In the genomic region with DNA sequence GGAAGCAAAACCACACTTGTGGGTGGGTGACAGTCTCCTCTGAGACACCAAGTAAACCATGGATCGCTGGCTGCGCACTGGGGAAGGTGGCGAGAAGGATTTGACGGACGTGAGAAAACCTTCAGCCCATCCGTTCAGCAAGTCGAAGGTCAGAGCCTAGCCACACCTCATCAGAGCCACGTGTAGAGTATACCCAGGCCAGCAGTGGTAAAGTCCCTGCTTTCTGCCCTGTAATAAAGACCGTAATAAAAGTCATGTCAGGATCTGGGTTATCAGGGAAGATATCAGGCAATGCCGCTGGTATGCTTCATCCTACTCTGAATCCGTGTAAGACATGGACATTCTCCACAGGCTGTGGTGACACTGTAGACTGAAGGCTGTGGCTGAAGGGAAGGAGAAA, we compare ENCODE assay signal across 26 mouse cellular contexts. TPM values are rescaled to one million over a fixed set of nuclear protein-coding genes. Genes with fewer than 3 reads are reported as not detected.
A peak's percentile ranks its signal among the peaks of the same experiment; 100 is the strongest.
DNase-seq lines count a peak whose midpoint lies in the region; ATAC-seq and TF ChIP-seq lines count a peak whose summit lies in the region.
"Had no signal": no experiment of that assay in that cellular context is flagged by ENCODE, and none has a peak within 500 bp of the region (broad histone marks: within the 10 kb centered on the region; RNA-seq: fewer than 3 reads in every experiment).

No protein-coding gene starts in this region.

- 91% methylated on average over 11 of the region's 11 CpGs for WGBS in hindbrain, embryonic 10.5 days
- 91% methylated on average over 11 of the region's 11 CpGs for WGBS in hindbrain, postnatal 0 days
- 91% methylated on average over 11 of the region's 11 CpGs for WGBS in midbrain, embryonic 10.5 days
- 92% methylated on average over 11 of the region's 11 CpGs for WGBS in midbrain, embryonic 15.5 days
- WGBS in intestine, postnatal 0 days: 44% methylated on average over 11 of the region's 11 CpGs
- WGBS in liver, embryonic 12.5 days (ENCODE audit: insufficient replicate concordance): 85% methylated on average over 11 of the region's 11 CpGs

- DNase-seq in hindbrain, embryonic 10.5 days (ENCODE audit: low spot score): no peak
- no peak for DNase-seq in hindbrain, postnatal 0 days (ENCODE audit: low spot score)
- no peak for DNase-seq in midbrain, embryonic 10.5 days (ENCODE audit: low spot score)
- no peak for DNase-seq in left cerebral cortex, adult 8-10 months (ENCODE audit: low spot score in 2 of 2)
- DNase-seq: adrenal gland, adult 2 months; adrenal gland, postnatal 25 days; B cell, adult 2 months; cerebellum, adult 11-12 months; cerebellum, adult 8-10 months; cerebellum, postnatal 10 days; gastrocnemius, postnatal 25 days; heart, adult 18-20 months; heart, postnatal 10 days; heart, postnatal 36 days had no signal

- no peak for ATAC-seq in hindbrain, postnatal 0 days
- ATAC-seq in midbrain, embryonic 15.5 days (replicated peaks): no peak
- ATAC-seq in intestine, postnatal 0 days: peak; percentile 71
- no peak for ATAC-seq in liver, embryonic 12.5 days
- ATAC-seq: forebrain, embryonic 13.5 days; forebrain, embryonic 16.5 days; Patski had no signal

- peak overlapping the region; percentile 69; the same call in 1 of the 2 replicates for H3K27ac ChIP-seq in hindbrain, embryonic 10.5 days
- no peak overlapping the region for H3K27ac ChIP-seq in hindbrain, postnatal 0 days
- H3K27ac ChIP-seq in midbrain, embryonic 10.5 days (replicated peaks): 0 out of 2 replicates have a peak overlapping the region, but pooled peaks have one; percentile 77
- no peak overlapping the region for H3K27ac ChIP-seq in midbrain, embryonic 15.5 days
- H3K27ac ChIP-seq in intestine, postnatal 0 days (ENCODE audit: low read depth, low read length): peak overlapping the region; percentile 76
- H3K27ac ChIP-seq in liver, embryonic 12.5 days: no peak overlapping the region
- H3K27ac ChIP-seq: forebrain, embryonic 13.5 days; heart, embryonic 15.5 days; hindbrain, embryonic 14.5 days had no signal

- no peaks in the 10 kb centered on the region for H3K36me3 ChIP-seq in hindbrain, embryonic 10.5 days
- no peaks in the 10 kb centered on the region for H3K36me3 ChIP-seq in hindbrain, postnatal 0 days (ENCODE audit: insufficient read depth, low read length)
- peaks cover 10% of the 10 kb centered on the region; the same call in 1 of the 2 replicates for H3K36me3 ChIP-seq in midbrain, embryonic 10.5 days
- no peaks in the 10 kb centered on the region for H3K36me3 ChIP-seq in midbrain, embryonic 15.5 days (replicated peaks)
- 0 out of 2 replicates have a peak, but pooled peaks cover 9% of the 10 kb centered on the region for H3K36me3 ChIP-seq in intestine, postnatal 0 days (ENCODE audit: control insufficient read depth, insufficient read depth)
- H3K36me3 ChIP-seq in liver, embryonic 12.5 days: no peaks in the 10 kb centered on the region
- H3K36me3 ChIP-seq: heart, embryonic 12.5 days; heart, embryonic 15.5 days had no signal

- no peaks in the 10 kb centered on the region for H3K9me3 ChIP-seq in hindbrain, embryonic 10.5 days
- H3K9me3 ChIP-seq in hindbrain, postnatal 0 days (ENCODE audit: low read length): no peaks in the 10 kb centered on the region
- H3K9me3 ChIP-seq in midbrain, embryonic 10.5 days (replicated peaks): 0 out of 2 replicates have a peak, but pooled peaks cover 2% of the 10 kb centered on the region
- no peaks in the 10 kb centered on the region for H3K9me3 ChIP-seq in midbrain, embryonic 15.5 days
- H3K9me3 ChIP-seq in intestine, postnatal 0 days (ENCODE audit: control insufficient read depth): no peaks in the 10 kb centered on the region
- no peaks in the 10 kb centered on the region for H3K9me3 ChIP-seq in liver, embryonic 12.5 days (replicated peaks)
- H3K9me3 ChIP-seq: forebrain, embryonic 10.5 days; forebrain, embryonic 13.5 days; G1E; heart, embryonic 12.5 days; heart, embryonic 15.5 days had no signal

- no peak for TF ChIP-seq CTCF in hindbrain, postnatal 0 days (IDR thresholded peaks at IDR 0.05; ENCODE audit: low read depth)
- TF ChIP-seq CTCF in intestine, postnatal 0 days (IDR thresholded peaks at IDR 0.05; ENCODE audit: low read depth): no peak

- no peak overlapping the region for H3K4me2 ChIP-seq in hindbrain, postnatal 0 days (ENCODE audit: low read depth, low read length)
- H3K4me2 ChIP-seq in midbrain, embryonic 15.5 days: no peak overlapping the region
- H3K4me2 ChIP-seq in intestine, postnatal 0 days (replicated peaks; ENCODE audit: low read depth): peak overlapping the region; percentile 37; the same call in 1 of the 2 replicates
- H3K4me2 ChIP-seq in liver, embryonic 12.5 days: no peak overlapping the region
- H3K4me2 ChIP-seq: forebrain, embryonic 13.5 days; heart, embryonic 12.5 days; heart, embryonic 15.5 days; hindbrain, embryonic 14.5 days had no signal

- no peak overlapping the region for H3K4me3 ChIP-seq in hindbrain, embryonic 10.5 days
- H3K4me3 ChIP-seq in hindbrain, postnatal 0 days (ENCODE audit: low read length): no peak overlapping the region
- H3K4me3 ChIP-seq in midbrain, embryonic 10.5 days: no peak overlapping the region
- no peak overlapping the region for H3K4me3 ChIP-seq in midbrain, embryonic 15.5 days
- H3K4me3 ChIP-seq in intestine, postnatal 0 days (ENCODE audit: low read depth, low read length): no peak overlapping the region
- no peak overlapping the region for H3K4me3 ChIP-seq in liver, embryonic 12.5 days
- H3K4me3 ChIP-seq: forebrain, embryonic 10.5 days; forebrain, embryonic 13.5 days; heart, embryonic 12.5 days; heart, embryonic 15.5 days had no signal

- H3K9ac ChIP-seq in hindbrain, postnatal 0 days (replicated peaks; ENCODE audit: low read length): no peak overlapping the region
- no peak overlapping the region for H3K9ac ChIP-seq in midbrain, embryonic 15.5 days
- H3K9ac ChIP-seq in intestine, postnatal 0 days (ENCODE audit: low read depth, low read length): no peak overlapping the region
- no peak overlapping the region for H3K9ac ChIP-seq in liver, embryonic 12.5 days
- H3K9ac ChIP-seq: forebrain, embryonic 13.5 days; heart, embryonic 12.5 days; heart, embryonic 15.5 days; hindbrain, embryonic 14.5 days had no signal

- peaks cover 59% of the 10 kb centered on the region for H3K4me1 ChIP-seq in hindbrain, embryonic 10.5 days (replicated peaks)
- H3K4me1 ChIP-seq in hindbrain, postnatal 0 days (ENCODE audit: insufficient read depth, low read length): peaks cover 12% of the 10 kb centered on the region; the same call in 1 of the 2 replicates
- peaks cover 66% of the 10 kb centered on the region for H3K4me1 ChIP-seq in midbrain, embryonic 10.5 days
- H3K4me1 ChIP-seq in midbrain, embryonic 15.5 days: peaks cover 19% of the 10 kb centered on the region
- peaks cover 20% of the 10 kb centered on the region for H3K4me1 ChIP-seq in intestine, postnatal 0 days (replicated peaks; ENCODE audit: control insufficient read depth, insufficient read depth, low read length)
- H3K4me1 ChIP-seq in liver, embryonic 12.5 days: peaks cover 51% of the 10 kb centered on the region

- peaks cover 54% of the 10 kb centered on the region for H3K27me3 ChIP-seq in hindbrain, embryonic 10.5 days (ENCODE audit: insufficient read depth, poor library complexity, severe bottlenecking)
- H3K27me3 ChIP-seq in hindbrain, postnatal 0 days (ENCODE audit: insufficient read depth, low read length): no peaks in the 10 kb centered on the region
- peaks cover 78% of the 10 kb centered on the region for H3K27me3 ChIP-seq in midbrain, embryonic 10.5 days (ENCODE audit: low read depth, poor library complexity, severe bottlenecking)
- 0 out of 2 replicates have a peak, but pooled peaks cover 3% of the 10 kb centered on the region for H3K27me3 ChIP-seq in midbrain, embryonic 15.5 days (replicated peaks)
- H3K27me3 ChIP-seq in intestine, postnatal 0 days (replicated peaks; ENCODE audit: control insufficient read depth, insufficient read depth, low read length): no peaks in the 10 kb centered on the region
- no peaks in the 10 kb centered on the region for H3K27me3 ChIP-seq in liver, embryonic 12.5 days (replicated peaks)
- H3K27me3 ChIP-seq: CH12.LX; forebrain, embryonic 13.5 days; Patski had no signal

RNA-seq across cellular contexts. Expression of gene Sipa1l3, which starts 23.6 kb away (rescaled TPM):
- polyA plus RNA-seq in hindbrain, embryonic 10.5 days (2016; fragmentation: Nextera tagmentation; extraction: Ambion mirVana): 8.1 and 9.7 TPM in 2 replicates
- total RNA-seq in hindbrain, postnatal 0 days (2014; rRNA removed): 108 and 110 TPM in 2 replicates
- 15.2 and 19.7 TPM in 2 replicates for polyA plus RNA-seq in hindbrain, postnatal 0 days (2015; fragmentation: Nextera tagmentation; extraction: Ambion mirVana)
- 8.4 and 8.7 TPM in 2 replicates for polyA plus RNA-seq in midbrain, embryonic 10.5 days (2016; fragmentation: Nextera tagmentation; extraction: Ambion mirVana)
- polyA plus RNA-seq in midbrain, embryonic 15.5 days (2015; fragmentation: Nextera tagmentation; extraction: Ambion mirVana): 19.0 and 22.4 TPM in 2 replicates
- 22.0 and 25.6 TPM in 2 replicates for polyA plus RNA-seq in intestine, postnatal 0 days (2015; fragmentation: Nextera tagmentation; extraction: Ambion mirVana)
- 10 to 100 TPM; 55.2 to 64.7 (median 57.8) TPM for total RNA-seq in left cerebral cortex, adult 8-10 months (2022)
- 4.1 and 4.7 TPM in 2 replicates for polyA plus RNA-seq in liver, embryonic 12.5 days (2016; fragmentation: Nextera tagmentation; extraction: Ambion mirVana)

Comparison
In these comparisons a context has a peak if more than half of its experiments do, and no peak if none do; other contexts are left out.
1. H3K27ac ChIP-seq: peak in hindbrain, embryonic 10.5 days (single experiment), midbrain, embryonic 10.5 days (single experiment) and intestine, postnatal 0 days (single experiment); none in hindbrain, postnatal 0 days (single experiment), midbrain, embryonic 15.5 days (single experiment) and liver, embryonic 12.5 days (single experiment).